Mouse (Mus musculus) MEL (cell line): ENCODE data around the gene Fam72a. TPM values are rescaled to one million over a fixed set of nuclear protein-coding genes. Genes with fewer than 3 reads are reported as not detected.

Source experiments
- DNase-seq: peaks from one replicate; pipeline ENCODE4 v3.0.0; 2011; ENCODE audit warnings: low read depth, low spot score
- H3K27ac ChIP-seq: 2 replicates; pipeline ENCODE4 v1.5.1; 2012; ENCODE audit warnings: low read depth, mild to moderate bottlenecking, control low read depth, low read length, moderate library complexity; ENCODE audit not compliant: control insufficient read depth
- H3K27me3 ChIP-seq, 2 experiments: fragments of 150-350 bp in 1 of 2; sonication (generic) in 1 of 2; 2 replicates each; pipeline ENCODE4 v1.6.1; 2012; ENCODE audit warnings: low read length in 2 of 2, mild to moderate bottlenecking in 2 of 2, improper control_type of control experiment in 1 of 2, moderate library complexity in 1 of 2; ENCODE audit not compliant: insufficient read depth in 2 of 2, control insufficient read depth in 1 of 2
- H3K36me3 ChIP-seq, 2 experiments: 2 replicates each; pipeline ENCODE4 v1.6.1; 2012 to 2014; ENCODE audit warnings: low read length in 2 of 2, improper control_type of control experiment in 1 of 2, inconsistent platforms in 1 of 2, mild to moderate bottlenecking in 1 of 2; ENCODE audit not compliant: insufficient read depth in 2 of 2, control insufficient read depth in 1 of 2
- H3K4me1 ChIP-seq, 2 experiments: fragments of 150-350 bp in 1 of 2; sonication (generic) in 1 of 2; 2 replicates each; pipeline ENCODE4 v1.6.1; 2012; ENCODE audit warnings: low read length in 2 of 2, improper control_type of control experiment in 1 of 2, mild to moderate bottlenecking in 1 of 2; ENCODE audit not compliant: insufficient read depth in 2 of 2, control insufficient read depth in 1 of 2
- H3K4me3 ChIP-seq, 2 experiments: fragments of 150-350 bp in 1 of 2; sonication (generic) in 1 of 2; 2 replicates each; pipeline ENCODE4 v1.5.1; 2012; ENCODE audit warnings: low read depth in 2 of 2, low read length in 2 of 2, mild to moderate bottlenecking in 2 of 2, moderate library complexity in 2 of 2, control low read depth in 1 of 2, improper control_type of control experiment in 1 of 2; ENCODE audit not compliant: control insufficient read depth in 1 of 2, insufficient read depth in 1 of 2
- H3K79me2 ChIP-seq: 2 replicates; pipeline ENCODE4 v1.6.1; 2012; ENCODE audit warnings: mild to moderate bottlenecking, low read length, moderate library complexity; ENCODE audit not compliant: control insufficient read depth, poor library complexity, insufficient read depth
- H3K9ac ChIP-seq: 2 replicates; pipeline ENCODE4 v1.6.1; 2012; ENCODE audit warnings: low read depth, mild to moderate bottlenecking, control low read depth, low read length, moderate library complexity; ENCODE audit not compliant: control insufficient read depth, poor library complexity, severe bottlenecking
- H3K9me3 ChIP-seq: fragments of 150-350 bp; sonication (generic); replicated peaks from 2 replicates; pipeline ENCODE4 v1.6.1; 2012; ENCODE audit warnings: mild to moderate bottlenecking, low read length, improper control_type of control experiment, moderate library complexity; ENCODE audit not compliant: insufficient read depth
- CHD1 ChIP-seq: IDR thresholded peaks from 2 replicates; pipeline ENCODE4 v1.6.1; 2012; ENCODE audit warnings: low read depth, mild to moderate bottlenecking, inconsistent platforms, low read length, improper control_type of control experiment
- CHD2 ChIP-seq: IDR thresholded peaks from 2 replicates; pipeline ENCODE4 v1.6.1; 2011; ENCODE audit warnings: low read length, improper control_type of control experiment
- E2F4 ChIP-seq: IDR thresholded peaks from 2 replicates; pipeline ENCODE4 v1.6.1; 2011; ENCODE audit warnings: low read depth, low read length, improper control_type of control experiment, borderline replicate concordance
- GABPA ChIP-seq: IDR thresholded peaks from 2 replicates; pipeline ENCODE4 v1.6.1; 2012; ENCODE audit warnings: low read depth, mild to moderate bottlenecking, inconsistent platforms, low read length, improper control_type of control experiment, moderate library complexity
- GATA1 ChIP-seq: IDR thresholded peaks from 2 replicates; pipeline ENCODE4 v1.6.1; 2011; ENCODE audit warnings: low read depth, low read length, improper control_type of control experiment
- HCFC1 ChIP-seq: IDR thresholded peaks from 2 replicates; pipeline ENCODE4 v1.6.1; 2012; ENCODE audit warnings: low read depth, mild to moderate bottlenecking, inconsistent platforms, low read length, improper control_type of control experiment, moderate library complexity
- JUND ChIP-seq: IDR thresholded peaks from 2 replicates; pipeline ENCODE4 v1.6.1; 2011; ENCODE audit warnings: low read depth, mild to moderate bottlenecking, improper control_type of control experiment, low read length
- KAT2A ChIP-seq: conservative IDR thresholded peaks from 2 replicates; pipeline ENCODE4 v1.6.1; 2012; ENCODE audit warnings: low read depth, low read length, improper control_type of control experiment, inconsistent platforms
- MAFK ChIP-seq: IDR thresholded peaks from 2 replicates; pipeline ENCODE4 v1.6.1; 2011; ENCODE audit warnings: low read depth, mild to moderate bottlenecking, low read length, improper control_type of control experiment, borderline replicate concordance
- MAX ChIP-seq: IDR thresholded peaks from 2 replicates; pipeline ENCODE4 v1.6.1; 2011; ENCODE audit warnings: low read length, improper control_type of control experiment
- MYB ChIP-seq: IDR thresholded peaks from 2 replicates; pipeline ENCODE4 v1.6.1; 2011; ENCODE audit warnings: mild to moderate bottlenecking, low read depth, low read length, improper control_type of control experiment
- MYC ChIP-seq: IDR thresholded peaks from 2 replicates; pipeline ENCODE4 v1.6.1; 2011; ENCODE audit warnings: low read depth, mild to moderate bottlenecking, low read length, improper control_type of control experiment, moderate library complexity
- NELFE ChIP-seq: IDR thresholded peaks from 2 replicates; pipeline ENCODE4 v1.6.1; 2011; ENCODE audit warnings: low read depth, low read length, improper control_type of control experiment
- NRF1 ChIP-seq: IDR thresholded peaks from 2 replicates; pipeline ENCODE4 v1.6.1; 2014; ENCODE audit warnings: low read depth, mild to moderate bottlenecking, inconsistent platforms, low read length, improper control_type of control experiment, moderate library complexity; ENCODE audit not compliant: poor library complexity, insufficient read depth, severe bottlenecking
- POLR2AphosphoS2 ChIP-seq: IDR thresholded peaks from 2 replicates; pipeline ENCODE4 v1.6.1; 2011; ENCODE audit warnings: low read length, improper control_type of control experiment
- RAD21 ChIP-seq: IDR thresholded peaks from 2 replicates; pipeline ENCODE4 v1.6.1; 2011; ENCODE audit warnings: mild to moderate bottlenecking, low read depth, low read length, improper control_type of control experiment
- SIN3A ChIP-seq: IDR thresholded peaks from 2 replicates; pipeline ENCODE4 v1.6.1; 2012; ENCODE audit warnings: low read length, improper control_type of control experiment, inconsistent platforms
- TAL1 ChIP-seq: IDR thresholded peaks from 2 replicates; pipeline ENCODE4 v1.6.1; 2012; ENCODE audit warnings: mild to moderate bottlenecking, inconsistent platforms, low read length, moderate library complexity, mixed read lengths
- TBP ChIP-seq: IDR thresholded peaks from 2 replicates; pipeline ENCODE4 v1.8.0; 2011; ENCODE audit warnings: low read depth, low read length, improper control_type of control experiment
- ZC3H11A ChIP-seq: IDR thresholded peaks from 2 replicates; pipeline ENCODE4 v1.6.1; 2012; ENCODE audit warnings: low read depth, mild to moderate bottlenecking, inconsistent platforms, low read length, improper control_type of control experiment
- ZNF384 ChIP-seq: IDR thresholded peaks from 2 replicates; pipeline ENCODE4 v1.6.1; 2012; ENCODE audit warnings: low read depth, mild to moderate bottlenecking, inconsistent platforms, low read length, improper control_type of control experiment
- polyA plus RNA-seq, 2 experiments: library from polyadenylated mRNA; stranded (reverse) in 1 of 2; unstranded in 1 of 2; fragments of >175 nt in 1 of 2; fragments of >200 nt in 1 of 2; gene quantifications; 2 replicates each; pipeline versions ENCODE4 v1.2.1 to v1.2.4; 2012; ENCODE audit warnings: low replicate concordance in 2 of 2, low read depth in 1 of 2; ENCODE audit not compliant: insufficient read length in 2 of 2, insufficient read depth in 1 of 2, missing spikeins in 1 of 2
- total RNA-seq: library from RNA; depleted of rRNA; stranded (reverse); fragments of 300-350 nt; gene quantifications from 2 replicates; pipeline ENCODE4 v1.2.3, GENCODE M21; 2012

Fam72a gene
- total and polyA plus RNA-seq, 3 experiments, result 8.2 to 8.8 TPM; not detected in 1

GRCm38 (mm10) chr1:131528561-131529166 lies 961 bp downstream of the Fam72a start:
- H3K9me3 ChIP-seq, result no peaks in the 10 kb centered on the region
- peak overlapping the region; percentile 94 for H3K27ac ChIP-seq
- TF ChIP-seq GABPA (no peak), TAL1 (peak; percentile 33; the same call in 1 of the 2 replicates), MAFK (no peak), KAT2A (0 out of 2 replicates have a peak, but pooled peaks have one; percentile 8), CHD1 (0 out of 2 replicates have a peak, but pooled peaks have one; percentile 33)
- TF ChIP-seq, all 39 proteins: peak for 3
- peak; percentile 54 for DNase-seq
- Histone ChIP-seq H3K79me2 (peaks cover 48% of the 10 kb centered on the region), H3K36me3 (peaks cover 0 to 23% of the 10 kb centered on the region in 2 experiments; a peak in 2 of 4 replicates), H3K27me3 (no peaks in the 10 kb centered on the region), H3K9ac (peak overlapping the region; percentile 87), H3K4me1 (peaks cover 0 to 12% of the 10 kb centered on the region in 2 experiments; a peak in 2 of 4 replicates), H3K4me3 (peak overlapping the region; percentile 75 to 98)

GRCm38 (mm10) chr1:131539771-131540170 lies 12.1 kb downstream of the Fam72a start:
- no peak for TF ChIP-seq E2F4
- no peak for TF ChIP-seq MYC
- no peak for TF ChIP-seq GATA1
- no peaks in the 10 kb centered on the region for H3K9me3 ChIP-seq
- H3K27me3 ChIP-seq, result no peaks in the 10 kb centered on the region
- no peak overlapping the region for H3K9ac ChIP-seq
- no peak for DNase-seq
- no peaks in the 10 kb centered on the region for H3K79me2 ChIP-seq
- peaks cover 0 to 2% of the 10 kb centered on the region in 2 experiments; a peak in 1 of 4 replicates for H3K36me3 ChIP-seq
- H3K27ac ChIP-seq, result no peak overlapping the region
- no peaks in the 10 kb centered on the region for H3K4me1 ChIP-seq
- H3K4me3 ChIP-seq, result no peak overlapping the region

DNA sequence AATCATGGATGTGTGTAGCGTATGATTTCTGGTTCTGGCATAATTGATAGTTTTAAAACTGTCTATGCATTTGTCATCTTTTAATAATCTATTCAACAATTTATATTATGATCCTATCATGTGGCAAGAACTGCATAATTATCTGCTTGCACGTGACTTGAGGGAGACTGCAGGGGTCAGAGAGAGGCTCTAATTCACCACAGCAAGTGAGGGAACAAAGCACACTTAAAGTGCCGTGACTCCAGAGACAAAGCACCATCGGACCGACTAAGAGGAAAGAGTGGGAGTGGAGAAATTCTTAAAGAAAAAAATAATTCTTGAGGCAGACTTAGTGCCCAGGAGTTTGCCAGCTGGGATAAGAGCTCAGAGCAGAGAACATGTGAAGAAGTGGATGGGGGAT lies 13.1 kb downstream of the Fam72a start:
- Histone ChIP-seq H3K27ac (no peak overlapping the region), H3K36me3 (peaks cover 0 to 2% of the 10 kb centered on the region in 2 experiments; a peak in 1 of 4 replicates), H3K9ac (no peak overlapping the region), H3K9me3 (no peaks in the 10 kb centered on the region), H3K79me2 (no peaks in the 10 kb centered on the region), H3K4me3 (no peak overlapping the region), H3K27me3 (no peaks in the 10 kb centered on the region), H3K4me1 (no peaks in the 10 kb centered on the region)
- TF ChIP-seq JUND, result no peak
- TF ChIP-seq HCFC1, result no peak
- no peak for TF ChIP-seq NELFE
- no peak for TF ChIP-seq SIN3A
- TF ChIP-seq CHD2, result no peak
- no peak for TF ChIP-seq ZC3H11A
- no peak for TF ChIP-seq MYB
- no peak for TF ChIP-seq ZNF384
- no peak for TF ChIP-seq NRF1
- TF ChIP-seq POLR2AphosphoS2, result no peak
- TF ChIP-seq RAD21, result no peak
- TF ChIP-seq MAX, result no peak
- no peak for TF ChIP-seq TBP
- DNase-seq, result no peak
